Mouse (Mus musculus) 416B (cell line): ENCODE measurements at regions not wholly inside any gene's neighbourhood (a gene's known extent, or its start where the extent isn't known, plus 50 kb on each side); places are given as distances from the start of the nearest gene placed in this dataset.
A peak's percentile ranks its signal among the peaks of the same experiment; 100 is the strongest.

Experiments
- DNase-seq: peaks from one replicate; pipeline ENCODE4 v3.0.0; 2011; ENCODE audit warnings: low read depth

- DNase-seq, result no peak
Measured at GRCm38 (mm10) chr15:51103948-51104347, 2780.8 kb upstream of the Gm7489 start.

DNA sequence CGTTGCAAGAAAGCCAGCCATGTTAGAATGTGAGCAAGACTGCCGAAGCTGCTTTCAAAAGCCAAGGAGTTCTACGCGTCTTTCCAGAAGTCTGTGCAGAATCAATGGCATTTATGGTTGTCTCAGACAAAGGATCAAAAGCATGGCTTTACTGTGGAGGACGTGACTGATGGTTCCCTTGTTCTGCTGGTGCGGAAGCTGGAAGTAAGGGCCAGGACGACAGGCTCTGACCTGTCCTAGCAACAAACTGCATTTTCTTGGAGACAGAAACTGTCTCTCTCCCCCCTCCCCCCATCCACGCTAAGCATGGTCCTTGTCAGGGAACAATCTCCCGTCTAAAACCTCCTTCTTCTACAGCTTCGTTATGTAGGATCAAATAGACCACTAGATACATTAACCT is 2780.3 kb upstream of the Gm7489 start:
- no peak for DNase-seq

DNA sequence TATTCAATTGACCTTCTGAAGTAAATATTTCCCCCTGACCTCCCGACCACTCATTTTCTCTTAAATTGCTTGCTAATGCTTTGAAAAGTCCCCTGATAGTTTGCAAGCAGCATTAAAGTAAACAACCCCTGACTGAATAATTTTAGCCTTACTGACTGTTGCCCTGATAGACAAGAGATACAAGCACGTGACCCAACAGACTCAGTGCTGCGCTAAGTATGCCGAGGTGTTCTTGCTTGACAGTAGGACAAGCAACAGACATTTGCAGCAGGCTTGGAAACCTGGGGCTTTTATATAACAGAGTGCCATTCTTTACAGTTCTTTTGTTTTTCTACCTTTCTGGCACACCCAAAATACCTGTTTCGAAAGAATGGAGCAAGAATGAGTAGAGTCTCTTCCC is 2779.9 kb upstream of the Gm7489 start:
- no peak for DNase-seq

DNA sequence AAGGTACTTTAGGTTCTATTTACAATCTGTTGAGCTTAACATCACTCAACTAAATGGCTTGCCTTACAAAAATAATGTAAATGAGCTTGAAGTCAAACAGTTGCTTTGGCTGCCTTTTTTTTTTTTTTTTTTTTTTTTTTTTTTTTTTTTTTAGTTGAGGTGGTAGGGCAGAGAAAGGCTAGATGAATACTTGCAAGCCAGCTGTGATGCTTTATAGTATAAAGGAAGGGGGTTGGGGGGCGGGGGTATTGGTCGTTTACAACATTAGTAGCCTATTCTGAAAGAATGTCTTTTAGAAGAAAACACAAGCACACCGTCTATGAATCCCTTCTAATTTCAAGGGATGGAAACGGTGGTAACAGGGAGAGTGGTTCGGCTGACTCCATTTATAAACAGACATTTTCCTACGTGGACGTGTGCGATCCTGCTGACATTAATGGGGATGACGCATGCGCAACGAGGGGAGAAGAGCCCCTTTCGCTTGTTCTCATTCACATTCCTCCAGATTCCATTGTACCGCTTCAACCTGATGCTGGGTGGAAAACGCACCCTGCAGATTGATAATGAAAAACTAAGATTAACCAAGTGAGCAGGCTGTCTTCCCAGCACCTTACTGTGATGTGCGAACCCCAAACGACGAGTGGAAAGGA is 2779.2 kb upstream of the Gm7489 start:
- DNase-seq, result no peak

- no peak for DNase-seq
Measured at GRCm38 (mm10) chr15:51110186-51110585, 2774.5 kb upstream of the Gm7489 start.

GRCm38 (mm10) chr15:51125896-51126295 is 2758.8 kb upstream of the Gm7489 start:
- DNase-seq, result no peak

DNA sequence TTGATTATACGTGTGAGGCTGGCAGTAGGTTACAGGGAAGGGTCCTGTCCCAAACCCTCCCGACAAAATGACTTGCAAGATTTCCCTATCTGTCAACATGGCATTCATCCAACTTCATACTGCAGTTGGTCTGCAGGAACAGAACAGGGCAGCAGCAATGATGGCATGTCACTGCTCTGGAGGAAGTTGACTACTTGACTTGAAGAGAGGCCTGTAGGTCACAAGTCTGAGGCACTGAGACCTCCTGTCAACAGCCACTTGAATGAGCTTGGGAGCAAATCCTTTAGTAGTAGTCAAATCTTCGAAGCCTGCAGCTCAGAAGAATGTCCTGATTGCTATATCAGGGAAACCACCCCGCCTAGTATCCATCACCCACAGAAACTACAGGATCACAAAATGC is 2753.7 kb upstream of the Gm7489 start:
- DNase-seq, result no peak

DNA sequence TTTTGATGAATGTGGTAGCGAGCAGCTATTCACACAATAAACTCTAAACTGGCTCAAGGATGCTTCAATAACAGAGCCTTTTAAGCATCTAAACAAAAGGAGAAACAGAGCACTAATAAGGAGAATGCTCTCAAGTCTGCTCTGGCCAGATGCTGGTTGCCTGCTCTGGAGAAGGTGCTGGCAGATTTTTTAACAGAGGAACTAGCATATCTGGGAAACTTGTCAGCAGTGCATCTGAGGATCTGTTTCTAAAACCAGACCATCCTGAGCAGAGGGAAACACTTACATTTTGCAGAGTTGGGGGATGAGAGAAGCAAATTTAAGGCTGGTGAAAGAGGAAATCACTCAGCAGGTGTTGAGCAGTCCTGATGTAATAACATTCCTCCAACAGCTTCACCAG is 2748.6 kb upstream of the Gm7489 start:
- no peak for DNase-seq

- no peak for DNase-seq
Measured at GRCm38 (mm10) chr15:51139507-51139906, 2745.2 kb upstream of the Gm7489 start.

DNA sequence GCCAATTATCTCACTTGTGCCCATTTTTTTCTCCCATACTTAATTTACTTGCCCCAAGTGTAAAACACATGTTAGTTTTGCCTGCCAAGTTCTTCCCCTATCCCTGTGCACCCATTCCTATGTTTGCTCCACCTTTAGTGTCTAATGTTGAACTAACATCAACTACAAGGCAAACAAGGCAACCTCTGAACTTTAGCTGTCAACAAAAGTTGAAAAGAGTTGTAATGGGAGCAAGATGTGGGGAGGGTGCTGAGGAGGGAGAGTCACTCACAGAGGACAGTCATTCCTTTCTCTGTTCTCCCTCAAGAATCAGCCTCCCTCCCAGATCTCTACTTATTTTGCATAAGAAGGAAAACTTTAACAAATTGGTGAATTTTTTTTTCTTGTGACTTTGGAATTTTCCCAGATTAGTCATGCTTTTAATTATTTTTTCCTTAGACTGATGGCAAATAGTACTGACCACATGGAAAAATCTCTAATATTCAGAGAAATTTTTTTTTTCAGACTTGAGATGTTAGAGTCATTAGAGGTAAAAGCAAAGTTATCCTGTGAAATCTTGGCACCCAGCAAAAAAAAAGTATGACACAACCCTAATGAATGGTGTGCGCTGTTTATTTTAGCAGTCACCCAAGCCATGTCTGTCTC is 2710.6 kb upstream of the Gm7489 start:
- DNase-seq, result no peak

GRCm38 (mm10) chr15:51176466-51176865 is 2708.2 kb upstream of the Gm7489 start:
- DNase-seq, result no peak

GRCm38 (mm10) chr15:51189134-51189533 is 2695.6 kb upstream of the Gm7489 start:
- DNase-seq, result no peak

GRCm38 (mm10) chr15:51197466-51198158 is 2687.1 kb upstream of the Gm7489 start:
- no peak for DNase-seq

- DNase-seq, result no peak
Measured at GRCm38 (mm10) chr15:51203351-51203750, 2681.4 kb upstream of the Gm7489 start.

- no peak for DNase-seq
Measured at GRCm38 (mm10) chr15:51206050-51206449, 2678.7 kb upstream of the Gm7489 start.

- DNase-seq, result no peak
Measured at GRCm38 (mm10) chr15:51206773-51207172, 2677.9 kb upstream of the Gm7489 start.

- peak; percentile 25 for DNase-seq
Measured at GRCm38 (mm10) chr15:51234873-51235272, 2649.8 kb upstream of the Gm7489 start.

DNA sequence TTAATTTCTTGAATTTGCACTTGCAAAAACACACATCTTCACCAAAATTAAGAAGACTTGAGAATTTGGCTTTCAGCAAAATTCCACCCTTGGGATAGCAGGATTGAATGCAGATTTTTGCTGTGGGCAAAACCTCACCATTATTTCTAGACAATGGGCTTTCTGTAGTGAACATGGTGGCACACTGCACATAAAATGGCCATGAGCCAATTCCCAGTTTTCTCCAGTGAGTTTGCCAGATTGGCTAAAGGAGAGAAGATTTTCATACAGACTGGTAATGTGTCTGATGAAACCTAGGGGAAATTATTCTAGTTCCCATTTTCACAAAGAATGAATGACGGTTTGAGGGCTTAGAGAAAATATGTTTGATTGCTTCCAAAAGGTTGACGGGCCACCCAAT is 2640.1 kb upstream of the Gm7489 start:
- no peak for DNase-seq

- DNase-seq, result no peak
Measured at GRCm38 (mm10) chr15:51247259-51247658, 2637.4 kb upstream of the Gm7489 start.

- DNase-seq, result no peak
Measured at GRCm38 (mm10) chr15:51248034-51248788, 2636.5 kb upstream of the Gm7489 start.

DNA sequence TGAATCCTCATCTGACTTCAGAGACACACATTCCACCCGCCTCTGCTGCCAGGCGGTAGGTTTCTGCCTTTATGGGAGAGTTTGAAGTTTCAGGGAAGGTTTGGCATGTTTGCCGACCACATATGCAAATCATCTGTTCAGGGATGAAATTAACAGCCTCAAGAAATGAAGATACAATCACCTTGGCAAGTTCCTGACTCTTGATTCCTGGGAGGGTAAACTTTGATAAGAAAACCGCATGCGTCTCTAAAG is 2636.0 kb upstream of the Gm7489 start:
- no peak for DNase-seq

DNA sequence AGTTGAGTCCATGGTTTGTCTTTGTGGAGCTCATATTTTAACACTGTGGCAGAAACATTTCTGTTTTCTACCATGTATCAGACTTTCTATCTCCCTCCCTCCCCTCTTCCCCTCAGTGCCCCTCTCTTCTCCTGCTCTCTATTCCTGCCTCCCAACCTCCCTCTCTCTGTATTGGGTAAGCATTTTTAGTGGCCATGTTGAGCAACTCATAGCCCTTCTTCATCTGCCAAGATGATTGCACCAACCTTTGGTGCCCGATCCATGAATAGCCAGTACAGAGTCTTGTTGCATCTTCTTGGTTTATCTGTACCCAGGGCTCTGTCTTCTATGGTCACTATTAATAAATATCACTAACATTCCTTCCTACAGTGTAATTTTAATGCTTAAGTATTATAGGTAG is 2630.6 kb upstream of the Gm7489 start:
- DNase-seq, result peak; percentile 16

DNA sequence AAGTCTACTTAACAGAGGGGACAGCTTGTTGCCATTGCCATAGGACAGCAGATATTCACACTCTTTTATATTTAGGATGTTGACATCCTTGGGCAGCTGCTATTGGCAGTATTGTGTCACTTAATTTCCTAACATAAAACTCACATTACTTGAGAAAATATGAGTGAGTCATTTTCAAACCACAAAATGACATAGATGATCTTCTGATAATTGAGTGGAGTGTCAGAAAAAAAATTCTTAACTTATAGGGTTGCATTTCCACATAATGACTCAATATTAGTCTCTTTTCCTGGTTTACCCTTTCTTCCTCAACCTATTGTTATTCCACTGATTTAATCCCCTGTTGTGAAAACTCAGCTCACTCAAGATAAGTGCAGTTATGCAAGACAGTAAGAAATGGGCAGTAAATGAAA is 2629.5 kb upstream of the Gm7489 start:
- peak; percentile 75 for DNase-seq
